Mouse (Mus musculus) embryonic facial prominence, embryonic 12.5 days (tissue): ENCODE measurements around the gene Akip1. TPM values are rescaled to one million over a fixed set of nuclear protein-coding genes. Genes with fewer than 3 reads are reported as not detected.

Source experiments
- ATAC-seq: fragments of 200-750 bp; cut with Nextera tagmentation; 2 replicates; pipeline ENCODE4 v1.8.0; 2017; ENCODE audit not compliant: insufficient number of reproducible peaks, insufficient read depth, low FRiP score, low TSS enrichment
- H3K27ac ChIP-seq: fragments of 300-500 bp; sonication (generic); 2 replicates; pipeline ENCODE4 v1.5.1; 2016; ENCODE audit warnings: mild to moderate bottlenecking
- H3K27me3 ChIP-seq: fragments of 300-500 bp; sonication (generic); 2 replicates; pipeline ENCODE4 v1.6.1; 2016; ENCODE audit warnings: mild to moderate bottlenecking, moderate library complexity
- H3K36me3 ChIP-seq: fragments of 300-500 bp; sonication (generic); 2 replicates; pipeline ENCODE4 v1.6.1; 2016; ENCODE audit warnings: mild to moderate bottlenecking
- H3K4me1 ChIP-seq: fragments of 300-500 bp; sonication (generic); 2 replicates; pipeline ENCODE4 v1.6.1; 2016
- H3K4me2 ChIP-seq: fragments of 300-500 bp; sonication (generic); replicated peaks from 2 replicates; pipeline ENCODE4 v1.6.1; 2016; ENCODE audit warnings: mild to moderate bottlenecking, moderate library complexity
- H3K4me3 ChIP-seq: fragments of 300-500 bp; sonication (generic); 2 replicates; pipeline ENCODE4 v1.5.1; 2016; ENCODE audit warnings: mild to moderate bottlenecking
- H3K9ac ChIP-seq: fragments of 300-500 bp; sonication (generic); 2 replicates; pipeline ENCODE4 v1.6.1; 2016; ENCODE audit warnings: mild to moderate bottlenecking, moderate library complexity
- H3K9me3 ChIP-seq: fragments of 300-500 bp; sonication (generic); 2 replicates; pipeline ENCODE4 v1.6.1; 2016; ENCODE audit warnings: mild to moderate bottlenecking, moderate library complexity
- WGBS: fragments of 180-500 bp; shearing (Covaris S2); methylation state at CpG from one replicate; pipeline ENCODE4 v1.1.7; 2016; 5-methylcytosine and 5-hydroxymethylcytosine counted together
- polyA plus RNA-seq: library from polyadenylated mRNA; unstranded; fragments of >200 nt; fragmentation: Nextera tagmentation; extraction: Ambion mirVana; gene quantifications from 2 replicates; pipeline ENCODE4 v1.2.1, GENCODE M21; 2016

Gene Akip1
- polyA plus RNA-seq, 1 experiment from 2014 or later = 27.7 TPM

GRCm38 (mm10) chr7:109741703-109742102 lies 38.2 kb downstream of the Akip1 start:
- peaks cover 21% of the 10 kb centered on the region for H3K36me3 ChIP-seq
- no peak overlapping the region for H3K4me3 ChIP-seq
- H3K4me2 ChIP-seq = no peak overlapping the region
- no peaks in the 10 kb centered on the region for H3K27me3 ChIP-seq
- H3K27ac ChIP-seq = no peak overlapping the region
- no peak overlapping the region for H3K9ac ChIP-seq
- ATAC-seq = no peak
- no peaks in the 10 kb centered on the region for H3K9me3 ChIP-seq
- 85% methylated on average over 4 of the region's 4 CpGs for WGBS
- H3K4me1 ChIP-seq = no peaks in the 10 kb centered on the region

DNA sequence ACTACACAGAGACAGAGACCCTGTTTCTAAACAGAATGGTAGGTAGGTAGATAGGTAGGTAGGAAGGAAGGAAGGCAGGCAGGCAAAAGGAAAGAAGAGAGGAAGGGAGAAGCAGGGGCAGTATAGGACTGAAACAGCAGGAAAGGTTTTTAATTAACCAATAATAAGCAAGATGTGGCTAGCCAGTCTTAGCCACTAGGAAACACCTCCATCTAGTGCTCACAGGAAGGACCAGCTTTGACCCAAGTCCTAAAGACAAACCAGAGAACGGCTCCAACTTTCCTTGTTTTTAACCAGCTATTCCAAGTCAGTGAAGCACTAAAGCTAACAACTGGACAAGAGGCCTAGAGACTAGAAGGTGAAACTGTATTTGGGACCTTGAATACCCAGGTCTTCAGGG lies 44.3 kb downstream of the Akip1 start:
- Histone ChIP-seq H3K27ac (no peak overlapping the region), H3K4me2 (no peak overlapping the region), H3K9me3 (no peaks in the 10 kb centered on the region), H3K4me3 (no peak overlapping the region), H3K9ac (no peak overlapping the region), H3K27me3 (no peaks in the 10 kb centered on the region), H3K36me3 (peaks cover 10% of the 10 kb centered on the region; the same call in 1 of the 2 replicates), H3K4me1 (peaks cover under 1% of the 10 kb centered on the region)
- no peak for ATAC-seq
- 62% methylated on average over 1 of the region's 1 CpGs for WGBS

DNA sequence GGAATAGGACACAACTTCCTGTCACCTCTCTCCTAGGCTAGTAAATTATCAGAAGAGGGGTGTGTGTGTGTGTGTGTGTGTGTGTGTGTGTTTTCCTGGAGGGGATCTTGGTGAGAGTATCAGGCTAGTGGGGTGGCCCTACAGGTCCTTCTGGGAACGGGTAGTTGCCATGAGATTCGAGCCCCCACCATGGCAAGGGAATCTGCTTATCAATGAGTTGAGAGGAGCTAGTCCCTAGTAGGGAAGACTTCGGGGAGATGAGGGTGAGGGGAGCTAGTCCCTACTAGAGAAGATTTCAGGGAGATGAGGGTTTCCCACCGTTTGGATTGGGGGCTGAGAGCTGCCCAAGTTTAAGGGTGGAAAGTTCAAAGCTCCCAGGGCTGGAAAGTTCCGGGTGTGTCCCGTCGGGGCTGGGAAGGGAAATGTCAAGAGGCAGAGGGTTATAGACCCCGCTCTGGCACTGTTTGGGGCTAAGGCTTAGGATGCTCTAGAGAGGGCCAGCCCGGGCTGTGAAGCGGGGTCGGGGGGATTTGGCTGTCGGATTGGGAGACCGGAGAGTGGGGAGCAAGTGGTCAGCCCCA lies 48.0 kb downstream of the Akip1 start:
- WGBS = 4% methylated on average over 13 of the region's 13 CpGs
- Histone ChIP-seq H3K27me3 (no peaks in the 10 kb centered on the region), H3K9me3 (no peaks in the 10 kb centered on the region), H3K9ac (peak overlapping the region; percentile 81), H3K4me3 (peak overlapping the region; percentile 79), H3K36me3 (no peaks in the 10 kb centered on the region), H3K4me2 (peak overlapping the region; percentile 80), H3K27ac (peak overlapping the region; percentile 61; the same call in 1 of the 2 replicates), H3K4me1 (peaks cover 6% of the 10 kb centered on the region)
- ATAC-seq = peak; percentile 63; the same call in 1 of the 2 replicates

- peaks cover 6% of the 10 kb centered on the region for H3K4me1 ChIP-seq
- peak within 1 kb of the TSS; percentile 61 for H3K27ac ChIP-seq
- WGBS = under 1% methylated on average over 74 of the region's 74 CpGs
- peak within 1 kb of the TSS; percentile 80 for H3K4me2 ChIP-seq
- ATAC-seq = peak; percentile 80
- no peaks in the 10 kb centered on the region for H3K27me3 ChIP-seq
- H3K9me3 ChIP-seq = no peaks in the 10 kb centered on the region
- peak within 1 kb of the TSS; percentile 79 for H3K4me3 ChIP-seq
- H3K36me3 ChIP-seq = no peaks in the 10 kb centered on the region
- H3K9ac ChIP-seq = peak within 1 kb of the TSS; percentile 81
These were observed 48.8 kb downstream of the Akip1 start, which contains the start of gene Tmem9b for GRCm38 (mm10) chr7:109752008-109752925. Gene Tmem9b, minus strand, starts transcription at chr7:109752875.

DNA sequence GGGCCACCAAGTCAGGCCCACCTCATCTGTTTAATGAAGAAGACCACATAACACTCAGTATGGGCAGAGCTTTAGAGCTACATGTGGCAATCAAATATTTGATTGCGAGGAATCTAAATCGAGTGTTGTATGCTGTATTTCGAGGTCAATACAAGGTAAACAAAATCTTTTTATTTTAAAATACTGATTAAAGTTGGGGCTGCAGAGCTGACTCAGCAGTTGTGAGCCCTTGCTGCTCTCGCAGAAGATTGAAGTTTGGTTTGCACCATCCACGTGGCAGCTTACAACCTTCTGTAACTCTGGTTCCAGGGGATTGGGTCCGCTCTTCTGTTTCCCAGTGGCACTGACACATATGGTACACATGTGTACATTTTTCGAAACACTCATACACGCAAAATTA lies 50.5 kb downstream of the Akip1 start:
- 87% methylated on average over 8 of the region's 8 CpGs for WGBS
- Histone ChIP-seq H3K9me3 (no peaks in the 10 kb centered on the region), H3K9ac (no peak overlapping the region), H3K4me2 (no peak overlapping the region), H3K4me1 (peaks cover 6% of the 10 kb centered on the region), H3K36me3 (no peaks in the 10 kb centered on the region), H3K27ac (no peak overlapping the region), H3K27me3 (no peaks in the 10 kb centered on the region), H3K4me3 (no peak overlapping the region)
- no peak for ATAC-seq

GRCm38 (mm10) chr7:109756291-109756690 lies 52.8 kb downstream of the Akip1 start:
- no peak overlapping the region for H3K4me2 ChIP-seq
- H3K27me3 ChIP-seq = no peaks in the 10 kb centered on the region
- ATAC-seq = no peak
- no peak overlapping the region for H3K4me3 ChIP-seq
- no peaks in the 10 kb centered on the region for H3K36me3 ChIP-seq
- no peak overlapping the region for H3K27ac ChIP-seq
- no peak overlapping the region for H3K9ac ChIP-seq
- 88% methylated on average over 3 of the region's 3 CpGs for WGBS
- no peaks in the 10 kb centered on the region for H3K9me3 ChIP-seq
- H3K4me1 ChIP-seq = peaks cover 6% of the 10 kb centered on the region

Other genes starting within 250 kb of the Akip1 start
- gene Trim66, start 195.6 kb upstream of the Akip1 start, polyA plus RNA-seq = 0.57 and 0.75 TPM in 2 replicates
- 127 and 129 TPM in 2 replicates for gene Rpl27a, start 184.5 kb upstream of the Akip1 start, polyA plus RNA-seq
- gene St5, start 85 bp upstream of the Akip1 start, polyA plus RNA-seq = 48.7 and 50.5 TPM in 2 replicates
- 0.19 TPM in 1 of 2 replicates, not detected in the other for gene BC051019, start 20.2 kb downstream of the Akip1 start, polyA plus RNA-seq
- gene Ascl3, start 28.0 kb downstream of the Akip1 start, polyA plus RNA-seq = not detected in 2 replicates
- 35.2 and 36.7 TPM in 2 replicates for gene Tmem9b, start 49.2 kb downstream of the Akip1 start, polyA plus RNA-seq
- 0.56 and 0.58 TPM in 2 replicates for gene Nrip3, start 78.3 kb downstream of the Akip1 start, polyA plus RNA-seq
- gene Scube2, start 162.0 kb downstream of the Akip1 start, polyA plus RNA-seq = 0.73 and 1.4 TPM in 2 replicates